Mouse (Mus musculus) lung, postnatal 4 days (tissue): ENCODE data around the gene Dnajb12.
"Not testable (repeated sequence)": the region's sequence is repeated elsewhere in the genome, so short reads cannot be mapped to it uniquely, and the experiment has no call there.

Experiments
- DNase-seq, 2 experiments: peaks; one replicate each; pipeline ENCODE4 v3.0.0; 2021

Dnajb12 gene

GRCm38 (mm10) chr10:59872651-59873050 is 6.7 kb upstream of the Dnajb12 start:
- not testable (repeated sequence) for DNase-seq

GRCm38 (mm10) chr10:59873206-59873605 is 6.2 kb upstream of the Dnajb12 start:
- DNase-seq = no peak

- DNase-seq = no peak
These were observed 5.7 kb upstream of the Dnajb12 start for GRCm38 (mm10) chr10:59873613-59874012.

GRCm38 (mm10) chr10:59875396-59875795 is 4.0 kb upstream of the Dnajb12 start:
- DNase-seq = no peak

GRCm38 (mm10) chr10:59876698-59877097 is 2.7 kb upstream of the Dnajb12 start:
- DNase-seq = not testable (repeated sequence)

GRCm38 (mm10) chr10:59877421-59878117 is 1.8 kb upstream of the Dnajb12 start:
- no peak for DNase-seq

- DNase-seq = no peak
These were observed 533 bp upstream of the Dnajb12 start for GRCm38 (mm10) chr10:59878823-59879222.

GRCm38 (mm10) chr10:59880029-59880386 is 652 bp downstream of the Dnajb12 start:
- DNase-seq = no peak

- no peak for DNase-seq
These were observed 1.5 kb downstream of the Dnajb12 start for GRCm38 (mm10) chr10:59880837-59881236.

GRCm38 (mm10) chr10:59884327-59885173 is 5.2 kb downstream of the Dnajb12 start:
- DNase-seq = no peak

GRCm38 (mm10) chr10:59885174-59886080 is 6.1 kb downstream of the Dnajb12 start:
- no peak for DNase-seq

- DNase-seq = no peak
These were observed 6.7 kb downstream of the Dnajb12 start for GRCm38 (mm10) chr10:59886081-59886466.

GRCm38 (mm10) chr10:59887432-59887831 is 8.1 kb downstream of the Dnajb12 start:
- DNase-seq = no peak

- peak in 1 of 2 experiments; percentile 38 for DNase-seq
These were observed 10.0 kb downstream of the Dnajb12 start for GRCm38 (mm10) chr10:59889339-59889738.

GRCm38 (mm10) chr10:59889953-59890751 is 10.8 kb downstream of the Dnajb12 start:
- no peak for DNase-seq

- peak; percentile 69 to 82 for DNase-seq
These were observed 13.6 kb downstream of the Dnajb12 start for GRCm38 (mm10) chr10:59892977-59893376.

GRCm38 (mm10) chr10:59894251-59895160 is 15.2 kb downstream of the Dnajb12 start:
- peak; percentile 84 to 89 for DNase-seq

- peak in 1 of 2 experiments; percentile 20 for DNase-seq
These were observed 16.3 kb downstream of the Dnajb12 start for GRCm38 (mm10) chr10:59895460-59896186.

- peak in 1 of 2 experiments; percentile 17 for DNase-seq
These were observed 16.9 kb downstream of the Dnajb12 start for GRCm38 (mm10) chr10:59896211-59896610.

GRCm38 (mm10) chr10:59896911-59897331 is 17.6 kb downstream of the Dnajb12 start:
- DNase-seq = peak in 1 of 2 experiments; percentile 61
